Mouse (Mus musculus) left cerebral cortex, adult 9 months (tissue): ENCODE measurements at regions not wholly inside any gene's neighbourhood (a gene's known extent, or its start where the extent isn't known, plus 50 kb on each side); places are given as distances from the start of the nearest gene placed in this dataset.

ENCODE experiments used
- DNase-seq, 2 experiments: peaks; one replicate each; pipeline ENCODE4 v3.0.0; 2022; ENCODE audit warnings: low spot score in 2 of 2

DNA sequence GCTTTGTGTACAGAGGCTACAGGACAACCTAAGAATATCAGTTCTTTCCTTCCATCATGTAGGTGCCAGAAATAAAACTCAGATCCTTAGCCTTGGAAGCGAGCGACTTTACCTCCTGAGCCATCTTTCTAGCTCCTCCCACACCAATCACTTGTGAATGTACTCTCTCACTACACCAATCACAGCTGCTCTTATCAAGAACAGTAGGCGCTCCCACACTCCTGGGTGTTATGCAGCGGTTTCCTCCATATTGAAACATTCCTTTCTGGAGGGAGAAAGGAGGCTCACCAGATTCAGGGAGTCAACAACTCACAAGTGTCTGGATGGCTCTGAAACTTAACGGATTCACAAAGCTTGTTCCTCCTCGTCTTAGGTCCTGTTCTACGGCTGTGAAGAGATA, 168.1 kb upstream of the Arid2 start:
- no peak for DNase-seq

DNA sequence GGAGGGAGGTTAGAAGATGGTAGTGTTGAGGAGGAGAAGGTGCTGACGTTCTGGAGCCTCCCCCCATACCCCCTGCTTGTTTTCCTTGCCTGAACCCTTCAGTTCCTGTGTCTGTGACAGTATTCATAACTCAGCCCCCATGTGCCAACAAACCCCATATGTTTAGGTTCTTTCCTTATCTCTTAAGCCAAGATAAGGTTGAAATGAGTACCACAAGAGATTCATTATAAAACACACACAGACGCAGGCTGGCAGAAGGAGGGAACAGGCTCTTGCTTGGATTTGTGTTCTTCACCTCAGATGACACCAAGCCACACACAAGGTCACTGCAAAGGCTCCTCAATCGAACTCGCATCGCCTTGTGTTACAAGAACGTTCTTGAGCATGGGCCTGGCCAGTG, 162.9 kb upstream of the Arid2 start:
- DNase-seq: no peak

DNA sequence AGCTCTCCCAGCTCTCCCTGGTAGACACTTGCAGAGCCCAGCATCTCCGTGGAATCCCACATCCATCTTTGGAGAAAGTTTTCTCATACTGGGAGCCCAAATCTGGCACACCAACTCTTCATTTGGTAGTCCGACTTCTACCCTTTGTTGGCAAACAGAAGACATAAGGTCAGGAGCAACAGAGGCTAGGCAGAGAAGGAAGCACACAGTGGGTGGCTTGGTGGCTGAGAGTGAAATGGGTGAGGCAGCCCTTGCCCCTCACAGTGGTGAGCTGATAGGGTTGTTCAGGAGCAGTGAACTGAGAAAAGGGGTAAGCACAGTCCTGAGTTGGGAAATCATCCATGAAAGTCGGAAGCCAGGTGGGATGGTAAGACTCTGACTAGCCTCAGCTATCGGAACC, 157.6 kb upstream of the Arid2 start:
- no peak for DNase-seq

DNA sequence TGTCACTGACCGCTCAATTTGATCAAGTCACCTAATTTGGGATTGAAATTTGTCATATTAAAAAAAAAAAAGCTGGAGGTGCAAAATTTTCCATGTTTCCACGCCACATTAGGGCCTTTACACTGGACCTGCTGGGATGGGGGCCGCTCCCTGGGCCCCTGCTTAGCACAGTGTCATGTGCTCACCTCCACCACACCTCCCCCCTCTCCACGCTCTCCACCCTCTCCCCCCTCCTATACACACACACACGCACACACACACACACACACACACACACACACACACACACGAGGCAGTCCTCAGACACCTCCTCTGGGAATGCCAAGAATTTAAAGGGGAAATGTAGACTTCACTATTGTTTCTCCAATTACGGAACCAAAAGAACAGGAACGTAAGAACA, 156.8 kb upstream of the Arid2 start:
- DNase-seq: no peak

DNA sequence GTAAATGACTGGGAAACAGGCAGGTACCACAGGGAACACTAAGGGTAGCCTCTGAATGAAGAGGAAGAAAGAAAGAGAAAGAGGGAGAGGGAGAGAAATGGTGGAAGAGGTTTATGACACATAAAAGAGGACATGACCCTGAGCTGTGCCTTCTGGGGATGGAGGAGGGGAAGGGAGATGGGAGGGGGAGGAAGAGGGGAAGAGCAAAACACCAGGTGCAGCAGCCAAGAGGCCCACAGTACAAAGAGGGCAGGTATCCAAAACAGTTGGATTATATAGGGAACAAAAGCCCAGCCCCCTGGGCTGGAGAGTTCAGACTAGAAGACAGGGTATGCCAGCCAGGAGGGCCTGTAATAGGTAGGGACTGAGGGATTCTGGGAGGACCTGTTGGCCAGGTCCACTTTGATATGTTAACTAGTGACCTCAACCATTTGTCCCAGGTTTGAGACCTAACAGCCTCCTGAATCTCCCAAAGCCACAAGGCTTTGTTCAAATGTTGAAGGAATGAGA, 155.7 kb upstream of the Arid2 start:
- no peak for DNase-seq

DNA sequence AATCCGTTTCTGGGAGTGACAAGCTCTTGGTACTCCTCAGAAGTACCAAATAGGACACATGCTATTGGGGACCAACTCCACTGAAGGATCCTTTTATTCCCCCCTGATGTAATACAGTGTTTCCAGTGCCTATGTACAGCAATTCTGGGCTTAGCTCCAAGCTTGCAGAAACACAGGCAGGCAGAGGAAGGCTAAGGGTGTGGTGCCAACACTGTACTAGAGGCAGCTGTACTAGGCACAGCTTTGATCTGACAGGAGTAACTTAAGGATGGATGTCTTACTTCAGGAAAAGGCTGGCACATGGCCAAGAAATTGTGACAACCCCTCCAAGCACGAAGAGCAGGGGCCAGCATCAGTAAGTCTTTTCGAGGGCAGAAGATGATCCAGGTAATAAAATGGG, 154.7 kb upstream of the Arid2 start:
- peak in 1 of 2 experiments; percentile 19 for DNase-seq

DNA sequence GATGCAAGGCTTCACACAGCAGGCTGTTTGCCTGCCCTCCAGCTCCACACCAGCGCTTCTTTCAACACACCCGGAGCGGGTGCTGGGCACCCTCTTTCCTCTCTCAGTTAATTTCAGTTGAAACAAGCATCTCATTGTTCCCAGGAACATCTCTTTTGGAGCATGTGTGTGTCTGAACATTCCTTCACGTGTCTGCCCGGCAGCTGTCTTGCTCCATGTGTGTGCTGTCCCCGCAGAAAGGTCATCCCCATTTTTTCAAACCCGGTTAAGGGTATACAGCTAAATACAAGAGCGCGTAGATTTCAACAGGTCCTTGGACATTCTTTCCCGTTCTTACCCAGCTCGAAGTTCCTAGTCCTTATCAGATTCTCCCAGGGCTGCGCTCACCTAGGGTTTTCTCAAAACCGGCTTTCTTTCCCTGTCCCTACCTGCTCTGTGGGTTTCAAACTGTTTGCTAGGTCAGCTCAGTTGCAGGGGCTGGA, 152.0 kb upstream of the Arid2 start:
- DNase-seq: no peak

DNA sequence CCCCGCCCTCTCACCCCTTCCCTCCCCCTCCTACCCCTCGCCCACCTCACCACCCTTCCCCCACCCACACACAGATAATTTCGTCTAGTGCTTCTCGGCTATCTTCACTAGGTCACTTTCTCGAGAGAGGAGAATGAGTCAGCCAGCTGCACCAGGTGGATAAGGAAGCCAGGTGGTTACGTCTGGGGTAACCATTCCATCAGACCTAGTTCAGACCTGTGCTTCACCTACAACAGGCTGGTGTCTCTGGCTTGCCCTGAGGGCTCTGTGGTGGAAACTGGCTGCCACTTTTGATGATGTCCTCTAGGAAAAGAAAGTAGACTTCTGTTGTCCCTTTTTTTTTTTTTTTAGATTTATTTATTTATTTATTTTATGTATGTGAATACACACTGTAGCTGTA, 151.5 kb upstream of the Arid2 start:
- DNase-seq: no peak

DNA sequence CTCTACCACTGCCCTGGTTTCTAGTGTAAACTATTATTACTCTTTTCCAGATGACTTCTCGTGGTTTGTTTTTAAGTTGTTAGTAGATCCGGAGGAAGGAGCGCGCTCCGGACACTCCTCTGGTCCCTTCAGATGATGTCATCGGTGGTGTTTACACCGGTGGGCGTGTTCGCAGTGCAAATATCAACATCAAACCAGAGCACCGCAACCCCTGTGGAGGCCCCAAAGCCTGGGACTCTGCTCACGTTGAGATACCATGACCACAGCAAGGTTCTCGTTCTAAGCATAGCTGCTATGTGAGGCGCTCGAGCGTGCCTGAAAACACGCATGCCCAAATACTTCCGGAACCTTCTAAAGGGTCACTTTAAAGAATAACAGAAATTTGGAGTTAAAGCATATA, 149.8 kb upstream of the Arid2 start:
- no peak for DNase-seq

DNA sequence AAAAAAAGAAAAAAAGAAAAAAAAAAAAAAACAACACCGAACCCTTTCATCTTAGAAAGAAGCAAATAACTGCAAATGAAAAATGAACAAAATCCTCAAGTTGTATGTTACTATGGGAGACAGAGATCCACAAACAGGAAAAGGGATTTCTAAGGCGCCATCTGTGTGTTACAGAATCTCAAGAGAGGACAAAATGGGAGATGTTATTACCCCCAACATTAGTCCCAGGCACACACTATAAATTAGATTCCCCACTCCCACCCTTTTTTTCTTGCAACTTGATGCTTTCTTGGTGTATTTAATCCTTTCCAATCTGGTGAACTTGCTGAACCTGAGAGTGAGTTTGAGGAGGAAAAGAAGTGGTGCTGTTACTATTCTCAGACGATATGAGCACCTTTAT, 149.4 kb upstream of the Arid2 start:
- no peak for DNase-seq

DNA sequence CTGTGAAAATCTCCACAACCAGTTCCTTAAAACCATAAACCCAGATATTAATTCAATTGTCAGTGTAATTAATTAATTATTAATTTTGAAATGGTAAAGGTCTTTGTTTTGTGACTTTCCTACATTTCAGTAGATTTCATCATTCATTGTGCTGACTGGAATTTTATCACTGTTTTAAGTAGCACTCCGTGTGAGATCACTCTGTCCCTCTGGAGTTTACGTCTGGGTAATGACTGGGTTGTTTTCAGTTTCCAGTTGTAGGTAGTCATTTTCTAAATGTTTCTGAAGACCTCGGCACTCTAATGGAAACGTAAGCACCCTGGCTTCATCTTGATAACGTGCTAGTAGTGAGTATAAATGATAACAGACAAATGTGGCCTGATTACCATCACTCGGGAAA, 133.8 kb upstream of the Arid2 start:
- DNase-seq: no peak

DNA sequence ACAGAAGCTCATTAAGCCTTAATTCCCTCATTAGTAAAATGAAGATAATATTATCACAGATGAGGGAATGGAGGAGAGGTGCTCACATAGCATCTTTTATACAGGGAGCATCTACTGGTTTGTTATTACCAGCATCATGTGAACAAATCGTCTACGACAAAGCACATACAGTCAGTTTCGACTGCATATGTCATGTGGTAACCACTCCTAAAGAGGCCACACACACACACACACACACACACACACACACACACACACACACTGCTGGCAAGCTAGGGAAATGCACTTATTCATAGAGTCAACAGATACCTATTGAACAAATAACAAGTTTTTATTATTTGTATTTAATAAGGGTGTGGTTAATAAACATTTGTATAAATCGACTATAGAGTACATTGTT, 129.0 kb upstream of the Arid2 start:
- DNase-seq: no peak

DNA sequence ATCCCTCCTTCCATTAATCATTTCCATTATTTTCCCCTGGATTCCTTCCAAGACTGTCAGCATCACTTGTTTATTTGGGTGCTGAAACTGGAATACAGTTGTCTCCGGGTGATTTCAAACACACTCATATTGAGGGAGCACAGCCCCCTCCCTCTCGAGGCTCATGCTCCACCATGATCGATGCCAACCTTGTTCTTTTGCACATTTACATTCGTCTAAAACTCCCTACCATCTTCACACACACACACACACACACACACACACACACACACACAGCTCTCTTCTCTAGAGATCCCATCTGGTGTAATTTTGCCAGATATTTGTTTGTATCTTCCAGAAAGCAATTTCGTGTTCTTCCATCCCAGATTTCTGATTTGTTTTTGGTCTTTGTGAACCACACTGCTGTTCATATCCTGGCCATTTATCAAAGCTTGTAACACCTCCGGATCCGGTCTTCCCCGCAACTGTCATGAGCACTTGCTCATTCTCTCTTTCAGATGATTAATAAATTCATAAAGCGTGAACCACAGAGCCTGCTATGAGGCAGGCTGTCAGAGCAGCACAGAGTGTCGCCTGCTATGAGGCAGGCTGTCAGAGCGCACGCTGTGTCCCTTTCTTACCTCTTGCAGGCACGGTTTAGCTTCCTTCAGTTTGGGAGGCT, 122.4 kb upstream of the Arid2 start:
- DNase-seq: no peak

DNA sequence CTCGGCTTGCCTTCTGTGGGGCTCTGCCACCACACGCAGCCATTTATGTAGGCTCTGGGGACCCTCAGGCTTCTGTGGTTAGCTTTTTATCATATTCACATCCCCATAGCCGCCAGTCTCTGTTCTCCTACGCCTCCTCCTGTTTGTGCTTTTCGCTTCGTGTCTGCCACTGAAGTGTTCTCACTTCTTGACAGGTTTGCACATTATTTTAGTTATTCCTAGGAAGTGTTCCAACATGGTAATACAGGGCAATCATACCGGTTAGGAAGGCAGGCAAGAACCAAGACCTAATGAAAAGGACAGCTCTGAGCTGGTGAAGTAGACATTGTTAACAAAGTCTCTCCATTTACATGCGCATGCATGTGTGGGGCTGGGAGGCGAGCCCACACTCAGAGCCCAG, 120.1 kb upstream of the Arid2 start:
- DNase-seq: no peak

DNA sequence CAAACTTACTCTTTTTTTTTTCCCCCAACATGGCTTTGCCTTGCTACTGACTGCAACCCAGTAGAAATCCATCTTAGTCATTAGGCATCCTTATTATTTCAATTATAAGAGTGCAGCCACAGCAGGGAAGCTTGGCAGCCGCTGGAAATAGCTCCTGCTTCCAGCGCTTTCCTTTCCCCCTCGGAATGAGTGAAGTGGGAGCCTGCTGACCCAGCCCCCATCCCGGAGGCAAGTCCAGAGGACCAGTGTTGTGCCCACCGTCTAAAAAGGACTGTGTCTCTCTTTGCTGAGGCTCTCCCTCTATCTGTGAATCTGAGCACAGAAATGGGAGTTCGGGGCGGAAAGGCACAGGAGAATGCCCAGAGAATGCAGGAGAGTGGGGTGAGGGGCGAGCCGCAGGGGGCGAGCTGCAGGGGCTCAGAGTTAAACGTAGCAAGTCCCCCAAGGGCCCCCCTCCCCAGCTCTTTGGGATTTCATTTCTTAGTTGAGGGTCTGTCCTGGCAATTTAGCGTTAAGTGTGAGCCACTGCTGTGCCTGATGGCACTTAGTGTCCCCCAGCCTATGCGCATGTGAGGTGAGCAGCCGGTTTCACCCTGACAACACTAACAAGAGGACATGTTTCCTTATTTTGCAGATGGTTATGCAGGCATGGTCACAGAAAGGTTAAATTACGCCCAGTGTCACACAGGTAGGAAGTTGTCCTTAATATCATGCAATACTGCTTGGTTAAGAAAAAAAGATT, 117.4 kb upstream of the Arid2 start:
- no peak for DNase-seq

DNA sequence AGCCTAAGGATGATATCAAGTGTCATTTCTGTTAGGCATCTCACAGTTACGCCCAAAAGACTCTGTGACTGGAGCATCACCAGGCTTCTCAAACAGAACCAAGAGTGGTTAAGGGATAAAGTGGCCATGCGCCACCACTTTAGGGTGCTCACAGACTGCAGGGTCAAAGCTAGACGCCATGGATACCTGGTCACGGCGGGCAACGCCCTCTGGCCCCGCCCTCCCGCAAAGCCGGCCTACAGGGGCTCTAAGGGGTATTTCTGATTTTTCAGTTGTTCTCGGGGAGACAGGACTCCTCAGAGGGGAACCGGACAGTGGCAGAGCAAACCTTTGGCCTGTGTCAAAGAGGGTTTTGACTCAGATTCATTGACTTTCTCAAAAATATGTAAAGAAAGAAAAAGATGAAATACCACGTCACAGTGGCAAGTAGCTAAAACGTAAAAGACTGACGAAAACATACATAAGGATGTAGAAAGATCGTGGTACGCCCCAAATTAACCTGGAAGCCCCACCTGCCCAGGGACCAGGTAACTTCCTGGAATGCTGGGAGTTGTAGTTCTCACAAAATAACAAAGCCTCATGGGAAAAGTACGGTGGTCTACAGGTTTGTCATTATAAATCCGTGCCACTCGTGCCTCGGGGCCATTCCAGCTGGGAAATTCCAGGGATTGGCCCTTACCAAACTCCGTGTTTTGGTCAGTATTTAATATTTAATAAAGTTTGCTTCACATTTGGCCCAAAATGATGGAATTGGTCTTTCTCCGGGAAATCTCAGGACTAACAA, 116.1 kb upstream of the Arid2 start:
- peak; percentile 15 to 58 for DNase-seq

DNA sequence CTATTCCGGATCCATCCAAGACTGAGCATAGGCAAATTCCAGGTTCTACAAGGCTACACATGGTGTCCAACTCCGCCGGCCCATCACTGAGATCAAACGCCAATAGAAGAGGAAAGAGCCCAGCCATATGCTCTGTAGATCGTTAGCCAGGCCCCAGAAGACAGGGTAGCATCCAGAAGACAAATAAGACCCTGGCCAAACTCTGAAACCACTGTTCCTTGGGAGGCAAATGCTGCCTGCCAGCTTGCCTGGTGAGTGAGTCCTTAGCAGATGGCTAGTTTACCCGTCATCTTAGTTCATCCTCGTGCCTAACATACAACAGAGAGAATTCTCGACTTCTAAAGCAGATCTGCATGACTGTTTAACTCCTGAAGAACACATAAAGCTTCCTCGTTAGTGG, 109.4 kb upstream of the Arid2 start:
- no peak for DNase-seq

DNA sequence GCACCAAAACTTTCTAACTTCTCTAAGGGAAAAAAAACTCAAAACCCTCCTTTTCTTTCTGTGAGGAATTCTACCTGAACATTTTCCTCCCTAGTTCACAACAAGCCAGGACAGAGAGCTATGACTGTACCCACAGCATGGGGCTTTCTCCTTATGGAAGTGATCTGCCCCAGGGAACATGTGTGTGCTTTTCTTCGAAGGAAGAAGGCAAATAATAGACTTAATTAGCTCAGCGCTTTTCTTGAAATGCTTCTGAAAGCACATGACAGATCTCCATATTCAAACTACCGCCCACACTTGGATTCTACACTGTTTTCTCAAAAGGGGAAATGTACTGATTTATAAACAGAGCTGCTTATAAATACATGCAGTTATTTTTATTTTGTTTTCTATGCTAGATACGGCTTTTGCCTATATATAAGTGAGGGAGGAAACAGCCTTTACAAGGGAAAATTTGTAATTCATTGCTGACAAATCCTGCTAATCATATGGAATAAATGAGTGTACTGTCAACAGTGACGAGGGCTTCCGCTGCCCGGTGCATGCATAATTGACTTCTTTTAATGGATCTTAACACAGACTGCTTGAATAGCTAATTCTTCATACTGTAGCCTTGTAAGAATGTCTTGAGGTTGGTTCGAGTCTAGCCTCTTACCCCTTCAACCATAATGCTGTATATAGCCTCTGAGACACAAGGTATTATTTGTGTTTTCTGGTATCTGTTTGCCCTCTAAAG, 108.8 kb upstream of the Arid2 start:
- no peak for DNase-seq

DNA sequence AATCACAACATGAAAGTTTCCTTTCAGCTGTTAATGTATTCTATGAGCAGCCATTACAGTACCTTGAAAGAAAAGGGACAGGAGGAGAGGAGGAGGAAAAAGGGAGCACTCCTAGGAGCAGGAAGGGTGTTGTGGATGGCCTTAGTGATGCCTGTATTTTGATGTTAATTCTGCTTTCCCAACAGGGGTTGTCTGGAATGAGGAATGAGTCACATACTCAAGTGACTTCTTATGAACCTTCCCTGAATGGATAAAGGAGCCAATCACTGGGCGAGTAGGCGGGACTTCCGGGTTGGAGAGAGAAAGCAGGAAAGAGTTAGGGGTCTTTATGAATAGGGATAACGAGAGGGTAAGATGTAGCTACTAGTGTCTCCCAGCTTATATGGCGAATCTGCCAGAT, 107.8 kb upstream of the Arid2 start:
- DNase-seq: no peak

DNA sequence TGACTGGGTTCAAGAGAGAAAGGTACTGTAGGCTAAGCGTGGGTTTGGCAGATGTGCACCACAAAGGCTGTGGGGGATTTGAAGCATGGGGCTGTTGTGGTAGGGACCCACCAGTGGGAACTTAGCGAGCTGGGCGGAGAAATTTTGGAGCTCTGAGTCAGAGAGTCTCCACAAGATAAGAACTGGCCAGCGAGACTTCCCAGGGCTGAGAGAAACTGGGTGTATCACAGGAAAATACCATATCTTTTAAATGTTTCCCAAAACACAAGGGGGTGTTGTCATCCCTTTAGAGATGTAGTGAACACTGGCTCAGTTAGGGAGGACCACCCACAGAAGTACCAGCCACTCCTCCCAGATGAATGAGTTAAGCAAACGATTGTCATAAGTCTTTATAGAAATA, 107.3 kb upstream of the Arid2 start:
- no peak for DNase-seq

DNA sequence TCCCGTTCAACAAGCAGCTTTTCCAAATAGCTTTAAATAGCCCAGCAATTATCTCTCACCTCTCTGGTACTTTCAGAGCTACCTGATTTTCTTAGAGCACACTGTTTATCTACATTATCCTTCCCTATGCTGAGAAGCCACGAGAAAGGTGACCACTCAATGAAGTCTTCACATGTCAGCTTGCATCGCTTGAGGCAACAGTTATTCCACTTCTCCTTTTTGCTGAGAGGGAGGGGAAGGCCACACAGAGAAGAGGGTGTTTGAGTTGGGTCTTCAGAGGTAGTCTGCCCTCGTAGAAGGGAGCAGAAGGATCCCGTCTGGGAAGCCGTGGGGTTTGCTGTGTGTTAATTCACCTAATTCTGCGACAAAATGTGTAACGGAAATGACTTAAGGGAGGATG, 106.3 kb upstream of the Arid2 start:
- DNase-seq: no peak

DNA sequence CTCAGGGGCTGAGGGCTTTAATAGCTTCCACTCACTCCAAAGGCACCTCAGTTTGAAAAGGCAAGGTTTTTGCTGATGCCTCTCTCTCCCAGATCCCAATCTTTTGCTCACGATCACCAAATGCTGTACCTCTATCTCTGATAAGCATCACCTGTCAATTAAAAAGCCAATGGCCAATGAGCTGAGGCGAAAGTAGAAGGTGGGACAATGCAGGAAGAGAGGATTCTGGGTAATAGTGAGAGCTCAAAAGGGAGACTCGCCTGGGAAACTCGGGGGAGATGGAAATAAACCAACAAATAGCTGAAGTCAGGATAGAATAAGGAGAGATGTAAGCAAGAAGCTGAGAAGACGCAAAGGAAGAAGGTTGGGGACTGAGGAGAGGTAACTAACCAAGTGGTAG, 105.0 kb upstream of the Arid2 start:
- no peak for DNase-seq
